Comparison of ENCODE assay signal across 26 mouse cellular contexts in the genomic region with DNA sequence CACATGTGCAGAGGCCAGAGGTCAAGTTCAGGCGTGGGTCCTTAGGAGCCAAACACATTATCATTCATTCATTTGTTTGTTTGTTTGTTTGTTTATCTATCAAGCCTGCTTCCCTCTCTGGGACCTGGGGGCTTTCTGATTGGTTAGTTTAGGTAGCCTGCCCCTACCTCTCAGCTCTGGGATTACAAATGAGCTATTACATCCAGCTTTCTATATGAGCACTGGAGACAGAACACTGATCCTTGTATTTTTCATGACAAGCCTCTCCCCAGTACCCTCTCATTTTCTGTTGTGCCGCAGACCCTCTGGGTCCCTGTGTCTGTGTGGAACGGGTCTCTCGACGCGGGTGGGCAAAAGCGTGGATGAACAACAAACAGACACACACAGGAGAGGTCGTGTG.
"Had no signal": no experiment of that assay in that cellular context is flagged by ENCODE, and none has a peak within 500 bp of the region (broad histone marks: within the 10 kb centered on the region; RNA-seq: fewer than 3 reads in every experiment).

No protein-coding gene starts in this region.

- H3K4me2 ChIP-seq: heart, embryonic 13.5 days; heart, embryonic 15.5 days; hindbrain, embryonic 13.5 days; hindbrain, embryonic 15.5 days; limb, embryonic 12.5 days; liver, embryonic 11.5 days; liver, embryonic 13.5 days; liver, embryonic 15.5 days had no signal

- H3K4me1 ChIP-seq: hindbrain, embryonic 13.5 days; hindbrain, embryonic 15.5 days; limb, embryonic 10.5 days; limb, embryonic 12.5 days; liver, embryonic 15.5 days had no signal

- H3K4me3 ChIP-seq: gastrocnemius, adult 2 months; heart, embryonic 10.5 days; heart, embryonic 13.5 days; heart, embryonic 15.5 days; hindbrain, embryonic 13.5 days; hindbrain, embryonic 15.5 days; layer of hippocampus, adult 2 months; left cerebral cortex, adult 2 months; limb, embryonic 10.5 days; limb, embryonic 12.5 days; liver, embryonic 13.5 days; liver, embryonic 15.5 days had no signal

- DNase-seq: gastrocnemius, adult 2 months; gastrocnemius, postnatal 10 days; gastrocnemius, postnatal 25 days; heart, postnatal 14 days; heart, postnatal 36 days; kidney, adult 18-20 months; kidney, adult 8-10 months; kidney, postnatal 10 days; kidney, postnatal 25 days; kidney, postnatal 4 days; liver; liver, embryonic 13.5 days; liver, postnatal 0 days had no signal

- H3K9me3 ChIP-seq: heart, embryonic 10.5 days; heart, embryonic 13.5 days; heart, embryonic 15.5 days; hindbrain, embryonic 13.5 days; hindbrain, embryonic 15.5 days; limb, embryonic 10.5 days; limb, embryonic 12.5 days; liver, embryonic 13.5 days; liver, embryonic 15.5 days had no signal

- H3K27ac ChIP-seq: gastrocnemius, adult 2 months; heart, embryonic 10.5 days; heart, embryonic 13.5 days; heart, embryonic 15.5 days; hindbrain, embryonic 13.5 days; hindbrain, embryonic 15.5 days; hindbrain, postnatal 0 days; layer of hippocampus, adult 2 months; left cerebral cortex, adult 2 months; limb, embryonic 10.5 days; limb, embryonic 12.5 days; liver, embryonic 13.5 days; liver, embryonic 15.5 days had no signal

- H3K36me3 ChIP-seq: heart, embryonic 10.5 days; heart, embryonic 13.5 days; heart, embryonic 15.5 days; hindbrain, embryonic 13.5 days; hindbrain, embryonic 15.5 days; limb, embryonic 10.5 days; limb, embryonic 12.5 days; liver, embryonic 13.5 days; liver, embryonic 15.5 days had no signal

- H3K27me3 ChIP-seq: heart, embryonic 13.5 days; hindbrain, embryonic 13.5 days; hindbrain, embryonic 15.5 days; limb, embryonic 12.5 days; liver, embryonic 13.5 days had no signal

- H3K9ac ChIP-seq: heart, embryonic 13.5 days; heart, embryonic 15.5 days; hindbrain, embryonic 13.5 days; hindbrain, embryonic 15.5 days; limb, embryonic 12.5 days; liver, embryonic 13.5 days; liver, embryonic 15.5 days; liver, postnatal 0 days had no signal

- ATAC-seq: hindbrain, postnatal 0 days; intestine, embryonic 16.5 days; liver, postnatal 0 days had no signal
